Mouse (Mus musculus) megakaryocyte, embryonic 14.5 days (primary cell): ENCODE results near the gene Olfr510.

Source experiments
- FLI1 ChIP-seq: IDR thresholded peaks from 2 replicates; pipeline ENCODE4 v1.6.1; 2012; ENCODE audit warnings: low read length, inconsistent platforms, mixed read lengths
- GATA1 ChIP-seq: IDR thresholded peaks from 3 replicates; pipeline ENCODE4 v1.6.1; 2012; ENCODE audit warnings: mixed read lengths, low read length, inconsistent platforms, borderline replicate concordance

DNA sequence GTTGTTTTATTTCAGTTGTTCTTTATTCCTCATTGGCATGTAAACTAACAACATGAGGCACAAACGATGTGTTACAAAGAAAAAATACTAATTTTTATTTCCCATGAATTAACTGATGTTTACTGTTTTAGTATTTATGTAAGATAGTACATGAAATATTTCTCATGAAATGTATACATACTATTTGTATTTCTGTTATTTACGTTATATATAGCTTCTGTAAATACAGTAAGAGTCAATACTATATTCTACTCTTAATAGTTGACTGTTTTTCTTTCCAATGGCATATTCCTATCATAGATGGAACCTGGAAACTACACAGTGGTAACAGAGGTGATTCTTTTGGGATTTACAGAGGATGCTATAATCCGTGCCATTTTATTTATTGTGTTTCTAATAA, 36.5 kb upstream of the Olfr510 start, which contains the start of gene Olfr508:
- TF ChIP-seq GATA1 (no peak), FLI1 (no peak)
